Mouse (Mus musculus) embryonic facial prominence, embryonic 13.5 days (tissue): ENCODE results near the gene Clk3. TPM values are rescaled to one million over a fixed set of nuclear protein-coding genes. Genes with fewer than 3 reads are reported as not detected.

Experiments
- ATAC-seq: fragments of 200-750 bp; cut with Nextera tagmentation; 2 replicates; pipeline ENCODE4 v1.8.0; 2017; ENCODE audit warnings: low read depth; ENCODE audit not compliant: insufficient number of reproducible peaks, insufficient read depth, low FRiP score, low TSS enrichment
- H3K27ac ChIP-seq: fragments of 300-500 bp; sonication (generic); 2 replicates; pipeline ENCODE4 v1.5.1; 2015; ENCODE audit warnings: moderate library complexity, mild to moderate bottlenecking, inconsistent platforms
- H3K27me3 ChIP-seq: fragments of 300-500 bp; sonication (generic); 2 replicates; pipeline ENCODE4 v1.6.1; 2015; ENCODE audit warnings: mild to moderate bottlenecking, inconsistent platforms
- H3K36me3 ChIP-seq: fragments of 300-500 bp; sonication (generic); 2 replicates; pipeline ENCODE4 v1.6.1; 2015; ENCODE audit warnings: mild to moderate bottlenecking, inconsistent platforms
- H3K4me1 ChIP-seq: fragments of 300-500 bp; sonication (generic); 2 replicates; pipeline ENCODE4 v1.6.1; 2015; ENCODE audit warnings: inconsistent platforms
- H3K4me2 ChIP-seq: fragments of 300-500 bp; sonication (generic); 2 replicates; pipeline ENCODE4 v1.6.1; 2015; ENCODE audit warnings: moderate library complexity, mild to moderate bottlenecking, inconsistent platforms
- H3K4me3 ChIP-seq: fragments of 300-500 bp; sonication (generic); 2 replicates; pipeline ENCODE4 v1.5.1; 2015; ENCODE audit warnings: mild to moderate bottlenecking, inconsistent platforms
- H3K9ac ChIP-seq: fragments of 300-500 bp; sonication (generic); 2 replicates; pipeline ENCODE4 v1.6.1; 2015; ENCODE audit warnings: mild to moderate bottlenecking, inconsistent platforms
- H3K9me3 ChIP-seq: fragments of 300-500 bp; sonication (generic); 2 replicates; pipeline ENCODE4 v1.6.1; 2016; ENCODE audit warnings: inconsistent platforms
- WGBS: fragments of 180-500 bp; shearing (Covaris S2); methylation state at CpG from one replicate; pipeline ENCODE4 v1.1.7; 2015; ENCODE audit warnings: mixed read lengths; 5-methylcytosine and 5-hydroxymethylcytosine counted together
- polyA plus RNA-seq: library from polyadenylated mRNA; unstranded; fragments of >200 nt; fragmentation: Nextera tagmentation; extraction: Ambion mirVana; gene quantifications from 2 replicates; pipeline ENCODE4 v1.2.1, GENCODE M21; 2015

Clk3 gene
- polyA plus RNA-seq, 1 experiment from 2014 or later, result 71.7 TPM

- Histone ChIP-seq H3K27me3 (no peaks in the 10 kb centered on the region), H3K9me3 (no peaks in the 10 kb centered on the region), H3K4me3 (no peak overlapping the region), H3K4me2 (no peak overlapping the region), H3K9ac (no peak overlapping the region), H3K27ac (no peak overlapping the region), H3K36me3 (no peaks in the 10 kb centered on the region), H3K4me1 (peaks cover 7% of the 10 kb centered on the region)
- WGBS, result 70% methylated on average over 2 of the region's 2 CpGs
- no peak for ATAC-seq
These were observed 3.9 kb upstream of the Clk3 start for GRCm38 (mm10) chr9:57769539-57770069.

- no peak for ATAC-seq
These were observed 1.6 kb upstream of the Clk3 start for GRCm38 (mm10) chr9:57767231-57767630.

GRCm38 (mm10) chr9:57766431-57766830, 771 bp upstream of the Clk3 start:
- H3K9ac ChIP-seq, result peak overlapping the region; percentile 98
- 32% methylated on average over 6 of the region's 6 CpGs for WGBS
- no peaks in the 10 kb centered on the region for H3K27me3 ChIP-seq
- peak overlapping the region; percentile 97 for H3K4me2 ChIP-seq
- peaks cover 34% of the 10 kb centered on the region for H3K4me1 ChIP-seq
- no peaks in the 10 kb centered on the region for H3K9me3 ChIP-seq
- H3K4me3 ChIP-seq, result peak overlapping the region; percentile 94
- ATAC-seq, result no peak
- H3K36me3 ChIP-seq, result peaks cover 4% of the 10 kb centered on the region
- no peak overlapping the region for H3K27ac ChIP-seq

More at GRCm38 (mm10) chr9:57767231-57767630, 1.6 kb upstream of the Clk3 start:
- WGBS, result 89% methylated on average over 4 of the region's 4 CpGs
- no peak overlapping the region for H3K4me3 ChIP-seq
- no peaks in the 10 kb centered on the region for H3K27me3 ChIP-seq
- H3K4me1 ChIP-seq, result peaks cover 26% of the 10 kb centered on the region
- H3K27ac ChIP-seq, result no peak overlapping the region
- H3K9me3 ChIP-seq, result no peaks in the 10 kb centered on the region
- H3K4me2 ChIP-seq, result no peak overlapping the region
- no peak overlapping the region for H3K9ac ChIP-seq
- H3K36me3 ChIP-seq, result no peaks in the 10 kb centered on the region

- Histone ChIP-seq H3K36me3 (peaks cover 18% of the 10 kb centered on the region), H3K4me1 (peaks cover 35% of the 10 kb centered on the region), H3K4me2 (peak overlapping the region; percentile 97), H3K27ac (peak overlapping the region; percentile 99), H3K4me3 (peak overlapping the region; percentile 94), H3K9ac (peak overlapping the region; percentile 98), H3K9me3 (no peaks in the 10 kb centered on the region), H3K27me3 (no peaks in the 10 kb centered on the region)
- WGBS, result under 1% methylated on average over 45 of the region's 45 CpGs
- ATAC-seq, result peak; percentile 91
These were observed 691 bp downstream of the Clk3 start for GRCm38 (mm10) chr9:57764974-57765363.

GRCm38 (mm10) chr9:57764147-57764973, 1.3 kb downstream of the Clk3 start:
- under 1% methylated on average over 54 of the region's 57 CpGs for WGBS
- peak; percentile 32; the same call in 1 of the 2 replicates for ATAC-seq
- peak overlapping the region; percentile 97 for H3K4me2 ChIP-seq
- H3K27me3 ChIP-seq, result no peaks in the 10 kb centered on the region
- H3K4me3 ChIP-seq, result peak overlapping the region; percentile 94
- peaks cover 24% of the 10 kb centered on the region for H3K36me3 ChIP-seq
- peaks cover 35% of the 10 kb centered on the region for H3K4me1 ChIP-seq
- no peaks in the 10 kb centered on the region for H3K9me3 ChIP-seq
- peak overlapping the region; percentile 98 for H3K9ac ChIP-seq
- peak overlapping the region; percentile 99 for H3K27ac ChIP-seq

- peak overlapping the region; percentile 94 for H3K4me3 ChIP-seq
- ATAC-seq, result no peak
- WGBS, result 66% methylated on average over 6 of the region's 6 CpGs
These were observed 3.1 kb downstream of the Clk3 start for GRCm38 (mm10) chr9:57762563-57762991.

GRCm38 (mm10) chr9:57761563-57762551, 3.8 kb downstream of the Clk3 start:
- H3K9ac ChIP-seq, result 0 out of 2 replicates have a peak overlapping the region, but pooled peaks have one; percentile 36
- H3K36me3 ChIP-seq, result peaks cover 49% of the 10 kb centered on the region
- H3K27me3 ChIP-seq, result no peaks in the 10 kb centered on the region
- H3K4me3 ChIP-seq, result no peak overlapping the region
- ATAC-seq, result no peak
- peak overlapping the region; percentile 97 for H3K4me2 ChIP-seq
- 91% methylated on average over 13 of the region's 13 CpGs for WGBS
- H3K27ac ChIP-seq, result 0 out of 2 replicates have a peak overlapping the region, but pooled peaks have one; percentile 7
- peaks cover 35% of the 10 kb centered on the region for H3K4me1 ChIP-seq
- H3K9me3 ChIP-seq, result no peaks in the 10 kb centered on the region

More at GRCm38 (mm10) chr9:57762563-57762991, 3.1 kb downstream of the Clk3 start:
- peaks cover 35% of the 10 kb centered on the region for H3K4me1 ChIP-seq
- H3K9ac ChIP-seq, result no peak overlapping the region
- H3K27ac ChIP-seq, result 0 out of 2 replicates have a peak overlapping the region, but pooled peaks have one; percentile 7
- no peaks in the 10 kb centered on the region for H3K9me3 ChIP-seq
- H3K4me2 ChIP-seq, result peak overlapping the region; percentile 97
- H3K27me3 ChIP-seq, result no peaks in the 10 kb centered on the region
- peaks cover 42% of the 10 kb centered on the region for H3K36me3 ChIP-seq

GRCm38 (mm10) chr9:57760416-57761146, 5.1 kb downstream of the Clk3 start:
- H3K9me3 ChIP-seq, result no peaks in the 10 kb centered on the region
- H3K4me2 ChIP-seq, result no peak overlapping the region
- no peak overlapping the region for H3K4me3 ChIP-seq
- no peak overlapping the region for H3K9ac ChIP-seq
- ATAC-seq, result no peak
- no peaks in the 10 kb centered on the region for H3K27me3 ChIP-seq
- peaks cover 55% of the 10 kb centered on the region for H3K36me3 ChIP-seq
- H3K4me1 ChIP-seq, result peaks cover 28% of the 10 kb centered on the region
- no peak overlapping the region for H3K27ac ChIP-seq
- 96% methylated on average over 24 of the region's 24 CpGs for WGBS

- H3K9me3 ChIP-seq, result no peaks in the 10 kb centered on the region
These were observed 6.4 kb downstream of the Clk3 start for GRCm38 (mm10) chr9:57759289-57759688.

GRCm38 (mm10) chr9:57758528-57758927, 7.1 kb downstream of the Clk3 start:
- Histone ChIP-seq H3K9ac (no peak overlapping the region), H3K4me1 (peaks cover 21% of the 10 kb centered on the region), H3K4me2 (no peak overlapping the region), H3K36me3 (peaks cover 76% of the 10 kb centered on the region), H3K4me3 (no peak overlapping the region), H3K9me3 (no peaks in the 10 kb centered on the region), H3K27ac (no peak overlapping the region), H3K27me3 (no peaks in the 10 kb centered on the region)
- WGBS, result 90% methylated on average over 22 of the region's 22 CpGs
- no peak for ATAC-seq

More at GRCm38 (mm10) chr9:57759289-57759688, 6.4 kb downstream of the Clk3 start:
- H3K4me3 ChIP-seq, result no peak overlapping the region
- peaks cover 28% of the 10 kb centered on the region for H3K4me1 ChIP-seq
- ATAC-seq, result no peak
- peaks cover 68% of the 10 kb centered on the region for H3K36me3 ChIP-seq
- H3K27ac ChIP-seq, result no peak overlapping the region
- no peak overlapping the region for H3K9ac ChIP-seq
- 22% methylated on average over 6 of the region's 6 CpGs for WGBS
- H3K4me2 ChIP-seq, result no peak overlapping the region
- no peaks in the 10 kb centered on the region for H3K27me3 ChIP-seq
